Mouse (Mus musculus): ENCODE measurements around the gene Adprhl1.

DNA sequence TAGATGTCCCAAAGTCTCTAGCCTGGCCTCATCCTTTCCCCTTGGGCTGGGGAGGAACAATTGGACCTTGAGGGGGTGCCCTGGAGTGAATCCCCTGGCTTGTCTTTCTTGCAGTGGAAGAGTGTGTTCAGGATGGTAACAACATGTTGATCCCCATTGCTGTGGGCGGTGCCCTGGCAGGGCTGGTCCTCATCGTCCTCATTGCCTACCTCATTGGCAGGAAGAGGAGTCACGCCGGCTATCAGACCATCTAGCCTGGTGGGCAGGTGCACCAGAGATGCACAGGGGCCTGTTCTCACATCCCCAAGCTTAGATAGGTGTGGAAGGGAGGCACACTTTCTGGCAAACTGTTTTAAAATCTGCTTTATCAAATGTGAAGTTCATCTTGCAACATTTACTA lies 79.7 kb downstream of the Adprhl1 start:
- TF ChIP-seq USF2 (conservative IDR thresholded peaks at IDR 0.05; ENCODE audit: low read depth, low read length) (no peak), CTCF (conservative IDR thresholded peaks at IDR 0.05 in 1 of 2, IDR thresholded peaks at IDR 0.05 in 1 of 2; ENCODE audit: low read depth in 2 of 2, low read length in 2 of 2) (no peak), TBP (conservative IDR thresholded peaks at IDR 0.05; ENCODE audit: low read depth, low read length) (no peak), TCF12 (IDR thresholded peaks at IDR 0.05; ENCODE audit: low read depth, low read length) (no peak), SIN3A (IDR thresholded peaks at IDR 0.05; ENCODE audit: low read length) (no peak)

Measured in CH12.LX (cell line).